Mouse (Mus musculus) hindbrain, embryonic 16.5 days (tissue): ENCODE measurements around the gene Foxo3. TPM values are rescaled to one million over a fixed set of nuclear protein-coding genes. Genes with fewer than 3 reads are reported as not detected.

Source experiments
- ATAC-seq: fragments of 200-750 bp; cut with Nextera tagmentation; 2 replicates; pipeline ENCODE4 v1.8.0; 2017; ENCODE audit warnings: moderate TSS enrichment, moderate library complexity
- H3K27ac ChIP-seq: fragments of 300-500 bp; sonication (generic); 2 replicates; pipeline ENCODE4 v1.5.1; 2014; ENCODE audit warnings: low read depth, mild to moderate bottlenecking, control low read depth, low read length, moderate library complexity
- H3K27me3 ChIP-seq: fragments of 300-500 bp; sonication (generic); replicated peaks from 2 replicates; pipeline ENCODE4 v1.6.1; 2014; ENCODE audit warnings: low read length; ENCODE audit not compliant: control insufficient read depth, insufficient read depth
- H3K36me3 ChIP-seq: fragments of 300-500 bp; sonication (generic); 2 replicates; pipeline ENCODE4 v1.6.1; 2014; ENCODE audit warnings: mild to moderate bottlenecking, low read length, moderate library complexity, mixed read lengths; ENCODE audit not compliant: control insufficient read depth, insufficient read depth
- H3K4me1 ChIP-seq: fragments of 300-500 bp; sonication (generic); 2 replicates; pipeline ENCODE4 v1.6.1; 2014; ENCODE audit warnings: low read depth, low read length; ENCODE audit not compliant: control insufficient read depth, insufficient read depth
- H3K4me2 ChIP-seq: fragments of 300-500 bp; sonication (generic); 2 replicates; pipeline ENCODE4 v1.6.1; 2014; ENCODE audit warnings: mild to moderate bottlenecking, low read length, control low read depth, moderate library complexity
- H3K4me3 ChIP-seq: fragments of 300-500 bp; sonication (generic); 2 replicates; pipeline ENCODE4 v1.5.1; 2014; ENCODE audit warnings: mild to moderate bottlenecking, low read length, control low read depth, moderate library complexity
- H3K9ac ChIP-seq: fragments of 300-500 bp; sonication (generic); 2 replicates; pipeline ENCODE4 v1.6.1; 2014; ENCODE audit warnings: low read depth, mild to moderate bottlenecking, control low read depth, low read length, moderate library complexity
- H3K9me3 ChIP-seq: fragments of 300-500 bp; sonication (generic); 2 replicates; pipeline ENCODE4 v1.6.1; 2014; ENCODE audit warnings: mild to moderate bottlenecking, low read length, moderate library complexity; ENCODE audit not compliant: control insufficient read depth
- WGBS: fragments of 180-500 bp; shearing (Covaris S2); extraction: QIAGEN DNeasy Blood & Tissue Kit; methylation state at CpG from one replicate; pipeline ENCODE4 v1.1.7; 2014; 5-methylcytosine and 5-hydroxymethylcytosine counted together
- polyA plus RNA-seq: library from polyadenylated mRNA; unstranded; fragments of >200 nt; fragmentation: Nextera tagmentation; extraction: Ambion mirVana; gene quantifications from 2 replicates; pipeline ENCODE4 v1.2.1, GENCODE M21; 2015

The Foxo3 gene
- polyA plus RNA-seq, 1 experiment from 2014 or later = 4.4 TPM

- Histone ChIP-seq H3K36me3 (no peaks in the 10 kb centered on the region), H3K9ac (no peak overlapping the region), H3K4me2 (no peak overlapping the region), H3K27me3 (no peaks in the 10 kb centered on the region), H3K4me3 (no peak overlapping the region), H3K4me1 (peaks cover 2% of the 10 kb centered on the region; the same call in 1 of the 2 replicates), H3K9me3 (no peaks in the 10 kb centered on the region), H3K27ac (no peak overlapping the region)
- no peak; the same call in 1 of the 2 replicates for ATAC-seq
- 80% methylated on average over 15 of the region's 15 CpGs for WGBS
Observed at GRCm38 (mm10) chr10:42238923-42239809, 37.4 kb downstream of the Foxo3 start.

DNA sequence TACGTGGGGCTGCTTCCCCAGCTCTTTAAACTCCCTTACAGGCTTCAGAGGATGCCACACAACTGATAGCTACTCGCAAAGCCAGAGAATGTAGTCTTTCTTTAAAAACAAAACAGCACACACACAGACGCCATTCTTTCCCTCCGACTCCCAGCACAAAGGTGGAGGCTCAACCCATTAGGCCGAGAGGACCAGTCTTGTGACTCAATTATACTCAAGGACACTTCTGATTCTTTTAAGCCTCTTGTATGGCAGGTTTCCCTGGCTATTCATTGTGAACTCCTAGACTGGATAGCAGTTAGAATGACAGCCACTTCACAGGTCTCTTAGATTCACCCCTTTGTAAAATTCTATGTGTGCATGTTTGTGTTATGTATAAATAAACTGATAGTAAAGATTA, 38.3 kb downstream of the Foxo3 start:
- no peak overlapping the region for H3K27ac ChIP-seq
- ATAC-seq = no peak
- no peak overlapping the region for H3K4me2 ChIP-seq
- WGBS = 54% methylated on average over 5 of the region's 5 CpGs
- no peak overlapping the region for H3K9ac ChIP-seq
- no peak overlapping the region for H3K4me3 ChIP-seq
- H3K9me3 ChIP-seq = no peaks in the 10 kb centered on the region
- H3K4me1 ChIP-seq = peaks cover 2% of the 10 kb centered on the region; the same call in 1 of the 2 replicates
- no peaks in the 10 kb centered on the region for H3K27me3 ChIP-seq
- H3K36me3 ChIP-seq = no peaks in the 10 kb centered on the region

DNA sequence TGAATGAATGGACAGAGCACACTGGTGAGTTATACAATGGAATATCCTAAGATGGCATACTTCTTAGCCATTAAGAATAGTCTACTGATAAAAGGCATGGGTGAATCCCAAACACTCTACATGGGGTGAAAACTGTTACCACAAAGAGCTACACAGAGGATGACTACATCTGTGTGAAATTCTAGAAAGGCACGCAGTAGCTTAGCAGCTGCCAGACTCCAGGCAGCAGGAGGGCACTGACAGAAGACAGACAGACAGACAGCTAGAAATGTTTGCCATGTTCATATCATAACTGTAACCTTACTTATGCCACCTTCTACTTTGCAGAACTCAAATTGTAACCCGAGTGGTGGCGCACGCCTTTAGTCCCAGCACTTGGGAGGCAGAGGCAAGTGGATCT, 39.0 kb downstream of the Foxo3 start:
- Histone ChIP-seq H3K27me3 (no peaks in the 10 kb centered on the region), H3K9me3 (no peaks in the 10 kb centered on the region), H3K36me3 (no peaks in the 10 kb centered on the region), H3K4me2 (no peak overlapping the region), H3K4me3 (no peak overlapping the region), H3K9ac (no peak overlapping the region), H3K4me1 (peaks cover 3% of the 10 kb centered on the region), H3K27ac (no peak overlapping the region)
- no peak for ATAC-seq
- WGBS = 93% methylated on average over 4 of the region's 4 CpGs

- Histone ChIP-seq H3K4me1 (peaks cover 3% of the 10 kb centered on the region; the same call in 1 of the 2 replicates), H3K4me2 (no peak overlapping the region), H3K9me3 (no peaks in the 10 kb centered on the region), H3K9ac (no peak overlapping the region), H3K27ac (no peak overlapping the region), H3K36me3 (no peaks in the 10 kb centered on the region), H3K27me3 (no peaks in the 10 kb centered on the region), H3K4me3 (no peak overlapping the region)
- 85% methylated on average over 6 of the region's 6 CpGs for WGBS
- no peak for ATAC-seq
Observed at GRCm38 (mm10) chr10:42235321-42235720, 41.2 kb downstream of the Foxo3 start.

DNA sequence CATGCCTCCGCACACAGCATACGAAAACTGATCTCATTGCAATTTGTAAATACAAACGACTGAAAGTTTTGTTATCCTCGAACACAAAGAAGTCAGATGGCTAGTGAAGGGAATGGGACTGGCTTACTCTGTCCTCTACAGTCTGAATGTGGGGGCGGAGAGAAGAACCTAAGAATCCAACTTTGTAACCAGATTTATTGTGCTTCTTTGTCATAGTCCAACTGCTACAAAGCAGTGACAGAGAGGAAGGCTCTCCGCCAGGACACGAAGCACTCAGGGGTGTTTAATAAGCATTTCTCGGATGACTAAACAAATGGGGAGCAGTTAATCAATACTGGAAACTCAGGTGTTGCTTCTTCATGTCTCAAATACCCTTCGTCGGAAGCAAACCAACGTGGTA, 43.6 kb downstream of the Foxo3 start:
- no peak overlapping the region for H3K27ac ChIP-seq
- no peaks in the 10 kb centered on the region for H3K27me3 ChIP-seq
- no peaks in the 10 kb centered on the region for H3K36me3 ChIP-seq
- WGBS = 61% methylated on average over 11 of the region's 11 CpGs
- peaks cover 8% of the 10 kb centered on the region for H3K4me1 ChIP-seq
- no peak overlapping the region for H3K9ac ChIP-seq
- no peaks in the 10 kb centered on the region for H3K9me3 ChIP-seq
- no peak overlapping the region for H3K4me3 ChIP-seq
- ATAC-seq = no peak
- no peak overlapping the region for H3K4me2 ChIP-seq

- no peaks in the 10 kb centered on the region for H3K36me3 ChIP-seq
- no peaks in the 10 kb centered on the region for H3K9me3 ChIP-seq
- no peak overlapping the region for H3K4me3 ChIP-seq
- ATAC-seq = no peak
- H3K27ac ChIP-seq = no peak overlapping the region
- peaks cover 12% of the 10 kb centered on the region for H3K4me1 ChIP-seq
- H3K4me2 ChIP-seq = no peak overlapping the region
- H3K9ac ChIP-seq = no peak overlapping the region
- 69% methylated on average over 8 of the region's 8 CpGs for WGBS
- H3K27me3 ChIP-seq = no peaks in the 10 kb centered on the region
Observed at GRCm38 (mm10) chr10:42231847-42232246, 44.7 kb downstream of the Foxo3 start.

- H3K9me3 ChIP-seq = no peaks in the 10 kb centered on the region
- H3K27ac ChIP-seq = no peak overlapping the region
- WGBS = 85% methylated on average over 3 of the region's 3 CpGs
- ATAC-seq = no peak
- H3K4me2 ChIP-seq = no peak overlapping the region
- no peaks in the 10 kb centered on the region for H3K27me3 ChIP-seq
- H3K4me3 ChIP-seq = no peak overlapping the region
- peaks cover 12% of the 10 kb centered on the region for H3K4me1 ChIP-seq
- no peaks in the 10 kb centered on the region for H3K36me3 ChIP-seq
- no peak overlapping the region for H3K9ac ChIP-seq
Observed at GRCm38 (mm10) chr10:42231100-42231541, 45.4 kb downstream of the Foxo3 start.

GRCm38 (mm10) chr10:42230471-42231099, 46.0 kb downstream of the Foxo3 start:
- H3K4me3 ChIP-seq = no peak overlapping the region
- WGBS = 90% methylated on average over 5 of the region's 5 CpGs

DNA sequence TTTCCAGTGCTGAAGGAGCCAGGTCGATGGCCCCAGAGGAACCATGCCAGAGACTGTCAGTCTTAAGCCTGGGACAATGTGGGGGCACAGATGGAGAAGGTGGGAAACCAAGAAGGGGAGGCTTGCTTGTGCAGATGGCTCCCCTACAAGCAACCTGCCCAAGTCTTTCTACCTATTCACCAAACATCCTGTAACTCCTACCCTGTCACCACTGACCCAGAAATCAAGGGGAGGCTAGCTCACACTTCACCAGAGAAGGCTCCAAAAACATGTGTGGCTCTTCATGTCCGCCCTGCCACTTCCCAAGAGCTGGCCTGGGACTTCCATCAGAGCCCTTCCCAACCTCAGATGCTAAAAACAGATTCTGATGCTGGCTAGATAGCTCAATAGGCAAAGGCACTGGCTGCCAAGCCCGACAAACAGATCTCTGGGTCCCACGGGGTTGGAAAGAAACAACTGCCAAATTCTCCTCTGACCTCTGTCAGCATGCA, 48.8 kb downstream of the Foxo3 start:
- Histone ChIP-seq H3K9me3 (no peaks in the 10 kb centered on the region), H3K36me3 (no peaks in the 10 kb centered on the region), H3K9ac (no peak overlapping the region), H3K4me3 (no peak overlapping the region), H3K4me1 (peaks cover 12% of the 10 kb centered on the region), H3K27ac (0 out of 2 replicates have a peak overlapping the region, but pooled peaks have one; percentile 1), H3K4me2 (no peak overlapping the region), H3K27me3 (no peaks in the 10 kb centered on the region)
- WGBS = 58% methylated on average over 4 of the region's 4 CpGs
- ATAC-seq = 0 out of 2 replicates have a peak, but pooled peaks have one; percentile 31

More at GRCm38 (mm10) chr10:42230471-42231099, 46.0 kb downstream of the Foxo3 start:
- no peak for ATAC-seq
- Histone ChIP-seq H3K36me3 (no peaks in the 10 kb centered on the region), H3K9me3 (no peaks in the 10 kb centered on the region), H3K27ac (no peak overlapping the region), H3K9ac (no peak overlapping the region), H3K4me1 (peaks cover 12% of the 10 kb centered on the region), H3K27me3 (no peaks in the 10 kb centered on the region), H3K4me2 (no peak overlapping the region)
